Mouse (Mus musculus): ENCODE measurements around the gene Fhl1. TPM values are rescaled to one million over a fixed set of nuclear protein-coding genes. Genes with fewer than 3 reads are reported as not detected.

Gene Fhl1
- polyA plus RNA-seq, 1 experiment, result 74.2 TPM

DNA sequence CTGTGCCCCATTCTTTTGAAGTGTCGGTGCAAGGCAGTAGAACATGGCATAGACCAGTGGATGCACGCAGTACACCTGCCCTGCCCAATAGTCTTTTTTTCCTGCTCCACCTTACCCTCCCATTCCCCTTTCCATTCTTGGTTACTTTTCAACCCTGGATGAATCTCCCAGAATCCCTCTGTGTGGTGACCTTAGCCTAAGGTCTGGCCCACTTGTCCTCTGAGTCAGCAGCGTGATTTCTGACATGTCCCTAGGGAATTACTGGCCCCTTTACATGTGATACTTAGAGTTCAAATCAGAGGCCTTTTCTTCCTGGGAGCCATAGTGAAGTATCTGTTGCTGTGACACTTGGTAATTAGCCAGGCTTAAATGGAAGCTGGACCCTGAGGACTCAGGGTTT lies 55.9 kb downstream of the Fhl1 start:
- Histone ChIP-seq H3K4me2 (ENCODE audit: low read depth) (no peak overlapping the region), H3ac (ENCODE audit: control insufficient read depth, insufficient read length) (no peak overlapping the region), H3K4me3 (no peak overlapping the region), H3K36me3 (ENCODE audit: control insufficient read depth, insufficient read depth) (no peaks in the 10 kb centered on the region), H3K79me2 (ENCODE audit: control insufficient read depth, insufficient read depth) (no peaks in the 10 kb centered on the region), H3K27me3 (ENCODE audit: control insufficient read depth, insufficient read depth, insufficient read length) (no peaks in the 10 kb centered on the region)
- TF ChIP-seq E2F4 (IDR thresholded peaks at IDR 0.05; ENCODE audit: insufficient read depth) (no peak), USF1 (IDR thresholded peaks at IDR 0.05; ENCODE audit: low read depth) (no peak)

DNA sequence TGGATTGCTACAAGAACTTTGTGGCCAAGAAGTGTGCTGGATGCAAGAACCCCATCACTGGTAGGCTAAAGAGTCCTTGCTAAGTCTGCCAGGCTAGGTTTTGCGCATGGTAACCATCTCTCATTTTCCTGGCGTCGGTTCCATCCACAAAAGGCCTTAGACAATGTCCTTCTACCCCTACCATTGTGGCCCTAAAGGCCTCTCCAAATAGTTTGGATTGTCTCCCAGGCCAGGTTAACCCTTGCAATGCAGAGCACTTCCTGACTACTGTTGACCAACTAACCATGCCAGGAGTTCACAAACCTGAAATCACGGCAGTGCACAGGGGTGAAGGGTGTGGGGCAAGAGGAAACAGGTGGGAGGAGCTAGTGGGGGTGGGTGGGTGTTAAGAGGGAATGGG lies 59.0 kb downstream of the Fhl1 start:
- H3K36me3 ChIP-seq (ENCODE audit: control insufficient read depth, insufficient read depth), result no peaks in the 10 kb centered on the region
- no peak overlapping the region for H3K4me2 ChIP-seq (ENCODE audit: low read depth)
- TF ChIP-seq USF1 (IDR thresholded peaks at IDR 0.05; ENCODE audit: low read depth) (no peak), SRF (IDR thresholded peaks at IDR 0.05; ENCODE audit: control insufficient read depth, insufficient read length, low read depth) (no peak), POLR2A (IDR thresholded peaks at IDR 0.05; ENCODE audit: insufficient read length, low read depth) (no peak), E2F4 (IDR thresholded peaks at IDR 0.05; ENCODE audit: insufficient read depth) (no peak), MYOG (IDR thresholded peaks at IDR 0.05; ENCODE audit: control insufficient read depth in 1 of 3, insufficient read depth in 1 of 3, insufficient read length in 2 of 3, low read depth in 2 of 3) (no peak), CEBPB (IDR thresholded peaks at IDR 0.05; ENCODE audit: insufficient read depth, poor library complexity, severe bottlenecking) (no peak), MAX (IDR thresholded peaks at IDR 0.05; ENCODE audit: low read depth) (no peak), POLR2AphosphoS2 (IDR thresholded peaks at IDR 0.05; ENCODE audit: insufficient read length, low read depth) (no peak)
- H3ac ChIP-seq (ENCODE audit: control insufficient read depth, insufficient read length), result no peak overlapping the region
- H3K27me3 ChIP-seq (ENCODE audit: control insufficient read depth, insufficient read depth, insufficient read length), result no peaks in the 10 kb centered on the region
- H3K79me2 ChIP-seq (ENCODE audit: control insufficient read depth, insufficient read depth), result no peaks in the 10 kb centered on the region
- no peak overlapping the region for H3K4me3 ChIP-seq

DNA sequence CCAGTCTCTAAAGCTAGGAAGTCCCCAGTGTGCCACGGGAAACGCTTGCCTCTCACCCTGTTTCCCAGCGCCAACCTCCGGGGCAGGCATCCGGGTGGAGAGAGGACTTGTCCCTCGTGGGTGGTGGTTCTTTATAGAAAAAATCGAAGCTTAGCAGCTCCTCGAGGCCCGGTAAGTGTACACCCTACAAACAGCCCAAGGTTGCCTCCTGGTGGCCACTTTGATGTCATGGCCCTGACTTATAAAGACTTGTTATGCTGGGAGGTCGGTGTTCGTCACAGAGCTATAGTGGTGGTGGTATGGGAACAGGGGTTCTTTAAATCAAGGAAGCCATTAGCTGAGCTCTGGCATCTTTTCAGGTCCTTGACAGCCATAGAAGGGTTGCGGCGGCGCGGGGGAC lies 59.7 kb downstream of the Fhl1 start:
- H3ac ChIP-seq (ENCODE audit: control insufficient read depth, insufficient read length), result no peak overlapping the region
- no peaks in the 10 kb centered on the region for H3K79me2 ChIP-seq (ENCODE audit: control insufficient read depth, insufficient read depth)
- no peak overlapping the region for H3K4me2 ChIP-seq (ENCODE audit: low read depth)
- no peaks in the 10 kb centered on the region for H3K36me3 ChIP-seq (ENCODE audit: control insufficient read depth, insufficient read depth)
- H3K27me3 ChIP-seq (ENCODE audit: control insufficient read depth, insufficient read depth, insufficient read length), result no peaks in the 10 kb centered on the region
- no peak overlapping the region for H3K4me3 ChIP-seq
- no peak for TF ChIP-seq USF1 (IDR thresholded peaks at IDR 0.05; ENCODE audit: low read depth)
- no peak for TF ChIP-seq TCF12 (IDR thresholded peaks at IDR 0.05; ENCODE audit: insufficient read depth, poor library complexity, severe bottlenecking)
- TF ChIP-seq POLR2AphosphoS2 (IDR thresholded peaks at IDR 0.05; ENCODE audit: insufficient read length, low read depth), result no peak
- no peak for TF ChIP-seq POLR2A (IDR thresholded peaks at IDR 0.05; ENCODE audit: insufficient read length, low read depth)
- no peak for TF ChIP-seq MYOG (IDR thresholded peaks at IDR 0.05; ENCODE audit: control insufficient read depth in 1 of 3, insufficient read depth in 1 of 3, insufficient read length in 2 of 3, low read depth in 2 of 3)
- TF ChIP-seq E2F4 (IDR thresholded peaks at IDR 0.05; ENCODE audit: insufficient read depth), result no peak
- no peak for TF ChIP-seq CEBPB (IDR thresholded peaks at IDR 0.05; ENCODE audit: insufficient read depth, poor library complexity, severe bottlenecking)
- TF ChIP-seq REST (IDR thresholded peaks at IDR 0.05; ENCODE audit: insufficient read depth, insufficient read length), result no peak
- TF ChIP-seq MAX (IDR thresholded peaks at IDR 0.05; ENCODE audit: low read depth), result no peak
- TF ChIP-seq SRF (IDR thresholded peaks at IDR 0.05; ENCODE audit: control insufficient read depth, insufficient read length, low read depth), result no peak
- no peak for TF ChIP-seq MYOD1 (IDR thresholded peaks at IDR 0.05; ENCODE audit: control insufficient read depth in 1 of 3, insufficient read length in 2 of 3, low read depth in 2 of 3)
- no peak for TF ChIP-seq TCF3 (IDR thresholded peaks at IDR 0.05; ENCODE audit: insufficient read length, low read depth)

- TF ChIP-seq E2F4 (IDR thresholded peaks at IDR 0.05; ENCODE audit: insufficient read depth) (no peak), MYOD1 (IDR thresholded peaks at IDR 0.05; ENCODE audit: control insufficient read depth in 1 of 3, insufficient read length in 2 of 3, low read depth in 2 of 3) (no peak), USF1 (IDR thresholded peaks at IDR 0.05; ENCODE audit: low read depth) (no peak), TCF3 (IDR thresholded peaks at IDR 0.05; ENCODE audit: insufficient read length, low read depth) (no peak), CEBPB (IDR thresholded peaks at IDR 0.05; ENCODE audit: insufficient read depth, poor library complexity, severe bottlenecking) (no peak), SRF (IDR thresholded peaks at IDR 0.05; ENCODE audit: control insufficient read depth, insufficient read length, low read depth) (no peak), MAX (IDR thresholded peaks at IDR 0.05; ENCODE audit: low read depth) (no peak), MYOG (IDR thresholded peaks at IDR 0.05; ENCODE audit: control insufficient read depth in 1 of 3, insufficient read depth in 1 of 3, insufficient read length in 2 of 3, low read depth in 2 of 3) (no peak), TCF12 (IDR thresholded peaks at IDR 0.05; ENCODE audit: insufficient read depth, poor library complexity, severe bottlenecking) (no peak), REST (IDR thresholded peaks at IDR 0.05; ENCODE audit: insufficient read depth, insufficient read length) (no peak), POLR2AphosphoS2 (IDR thresholded peaks at IDR 0.05; ENCODE audit: insufficient read length, low read depth) (no peak), POLR2A (IDR thresholded peaks at IDR 0.05; ENCODE audit: insufficient read length, low read depth) (no peak)
- no peaks in the 10 kb centered on the region for H3K27me3 ChIP-seq (ENCODE audit: control insufficient read depth, insufficient read depth, insufficient read length)
- H3K4me2 ChIP-seq (ENCODE audit: low read depth), result peak within 1 kb of the TSS; percentile 50
- peak within 1 kb of the TSS; percentile 15 for H3K4me3 ChIP-seq
- no peaks in the 10 kb centered on the region for H3K79me2 ChIP-seq (ENCODE audit: control insufficient read depth, insufficient read depth)
- H3K36me3 ChIP-seq (ENCODE audit: control insufficient read depth, insufficient read depth), result no peaks in the 10 kb centered on the region
- no peak within 1 kb of the TSS for H3ac ChIP-seq (ENCODE audit: control insufficient read depth, insufficient read length)
Observed at GRCm38 (mm10) chrX:56821765-56822603, 90.4 kb downstream of the Fhl1 start, which contains the start of gene Map7d3. Gene Map7d3, minus strand, starts transcription at chrX:56822326.

- no peaks in the 10 kb centered on the region for H3K79me2 ChIP-seq (ENCODE audit: control insufficient read depth, insufficient read depth)
- no peaks in the 10 kb centered on the region for H3K36me3 ChIP-seq (ENCODE audit: control insufficient read depth, insufficient read depth)
- H3K4me2 ChIP-seq (ENCODE audit: low read depth), result no peak overlapping the region
- TF ChIP-seq MAX (IDR thresholded peaks at IDR 0.05; ENCODE audit: low read depth) (no peak), MYOG (IDR thresholded peaks at IDR 0.05; ENCODE audit: control insufficient read depth in 1 of 3, insufficient read depth in 1 of 3, insufficient read length in 2 of 3, low read depth in 2 of 3) (no peak), POLR2A (IDR thresholded peaks at IDR 0.05; ENCODE audit: insufficient read length, low read depth) (no peak), POLR2AphosphoS2 (IDR thresholded peaks at IDR 0.05; ENCODE audit: insufficient read length, low read depth) (no peak), MYOD1 (IDR thresholded peaks at IDR 0.05; ENCODE audit: control insufficient read depth in 1 of 3, insufficient read length in 2 of 3, low read depth in 2 of 3) (no peak), SRF (IDR thresholded peaks at IDR 0.05; ENCODE audit: control insufficient read depth, insufficient read length, low read depth) (no peak), CEBPB (IDR thresholded peaks at IDR 0.05; ENCODE audit: insufficient read depth, poor library complexity, severe bottlenecking) (no peak), USF1 (IDR thresholded peaks at IDR 0.05; ENCODE audit: low read depth) (no peak), TCF3 (IDR thresholded peaks at IDR 0.05; ENCODE audit: insufficient read length, low read depth) (no peak), TCF12 (IDR thresholded peaks at IDR 0.05; ENCODE audit: insufficient read depth, poor library complexity, severe bottlenecking) (no peak), E2F4 (IDR thresholded peaks at IDR 0.05; ENCODE audit: insufficient read depth) (no peak), REST (IDR thresholded peaks at IDR 0.05; ENCODE audit: insufficient read depth, insufficient read length) (no peak)
- no peaks in the 10 kb centered on the region for H3K27me3 ChIP-seq (ENCODE audit: control insufficient read depth, insufficient read depth, insufficient read length)
- H3K4me3 ChIP-seq, result no peak overlapping the region
- H3ac ChIP-seq (ENCODE audit: control insufficient read depth, insufficient read length), result no peak overlapping the region
Observed at GRCm38 (mm10) chrX:56827492-56827891, 95.9 kb downstream of the Fhl1 start.
